Mouse (Mus musculus) hindbrain, embryonic 15.5 days (tissue): Measurements from ENCODE around the gene Mcoln3. TPM values are rescaled to one million over a fixed set of nuclear protein-coding genes. Genes with fewer than 3 reads are reported as not detected.
A peak's percentile ranks its signal among the peaks of the same experiment; 100 is the strongest.

Source experiments
- ATAC-seq: fragments of 200-750 bp; cut with Nextera tagmentation; 2 replicates; pipeline ENCODE4 v1.8.0; 2017; ENCODE audit warnings: low read depth, moderate number of reproducible peaks, moderate TSS enrichment; ENCODE audit not compliant: low FRiP score
- H3K27ac ChIP-seq: fragments of 300-500 bp; sonication (generic); replicated peaks from 2 replicates; pipeline ENCODE4 v1.5.1; 2015; ENCODE audit warnings: mild to moderate bottlenecking, inconsistent platforms
- H3K27me3 ChIP-seq: fragments of 300-500 bp; sonication (generic); 2 replicates; pipeline ENCODE4 v1.6.1; 2015; ENCODE audit warnings: control low read depth, inconsistent platforms
- H3K36me3 ChIP-seq: fragments of 300-500 bp; sonication (generic); 2 replicates; pipeline ENCODE4 v1.6.1; 2015; ENCODE audit warnings: control low read depth, inconsistent platforms
- H3K4me1 ChIP-seq: fragments of 300-500 bp; sonication (generic); replicated peaks from 2 replicates; pipeline ENCODE4 v1.6.1; 2015; ENCODE audit warnings: control low read depth, inconsistent platforms
- H3K4me2 ChIP-seq: fragments of 300-500 bp; sonication (generic); 2 replicates; pipeline ENCODE4 v1.6.1; 2015; ENCODE audit warnings: moderate library complexity, mild to moderate bottlenecking, inconsistent platforms
- H3K4me3 ChIP-seq: fragments of 300-500 bp; sonication (generic); 2 replicates; pipeline ENCODE4 v1.5.1; 2015; ENCODE audit warnings: mild to moderate bottlenecking, inconsistent platforms
- H3K9ac ChIP-seq: fragments of 300-500 bp; sonication (generic); 2 replicates; pipeline ENCODE4 v1.6.1; 2015; ENCODE audit warnings: inconsistent platforms
- H3K9me3 ChIP-seq: fragments of 300-500 bp; sonication (generic); 2 replicates; pipeline ENCODE4 v1.6.1; 2016; ENCODE audit warnings: control low read depth, inconsistent platforms
- WGBS: fragments of 180-500 bp; shearing (Covaris S2); methylation state at CpG from one replicate; pipeline ENCODE4 v1.1.7; 2015; 5-methylcytosine and 5-hydroxymethylcytosine counted together
- polyA plus RNA-seq: library from polyadenylated mRNA; unstranded; fragments of >200 nt; fragmentation: Nextera tagmentation; extraction: Ambion mirVana; gene quantifications from 2 replicates; pipeline ENCODE4 v1.2.1, GENCODE M21; 2015

The Mcoln3 gene
- polyA plus RNA-seq, 1 experiment from 2014 or later, result 0.22 TPM

DNA sequence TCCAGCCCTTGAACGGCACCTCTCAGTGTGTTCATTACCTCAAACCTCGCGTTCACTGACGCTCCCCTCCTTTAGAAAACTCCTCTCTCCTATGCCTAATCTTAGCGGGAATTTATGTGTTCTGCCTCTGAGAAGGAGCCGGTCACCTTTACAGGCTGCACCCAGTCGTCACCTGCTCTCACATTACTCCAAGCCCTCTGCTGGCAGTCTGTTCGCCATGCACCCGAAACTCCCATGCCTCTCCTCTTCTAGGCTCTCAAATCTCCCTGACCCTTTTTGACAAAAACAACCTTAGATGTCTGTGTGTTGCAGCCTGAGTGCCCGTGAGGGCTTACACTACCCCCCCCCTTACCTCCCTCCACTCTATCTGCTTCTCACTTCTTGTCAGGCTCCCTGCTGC, 19.2 kb downstream of the Mcoln3 start:
- no peaks in the 10 kb centered on the region for H3K27me3 ChIP-seq
- no peaks in the 10 kb centered on the region for H3K36me3 ChIP-seq
- no peak overlapping the region for H3K27ac ChIP-seq
- no peaks in the 10 kb centered on the region for H3K9me3 ChIP-seq
- no peak overlapping the region for H3K9ac ChIP-seq
- H3K4me3 ChIP-seq, result no peak overlapping the region
- H3K4me1 ChIP-seq, result no peaks in the 10 kb centered on the region
- 39% methylated on average over 10 of the region's 10 CpGs for WGBS
- no peak for ATAC-seq
- no peak overlapping the region for H3K4me2 ChIP-seq

DNA sequence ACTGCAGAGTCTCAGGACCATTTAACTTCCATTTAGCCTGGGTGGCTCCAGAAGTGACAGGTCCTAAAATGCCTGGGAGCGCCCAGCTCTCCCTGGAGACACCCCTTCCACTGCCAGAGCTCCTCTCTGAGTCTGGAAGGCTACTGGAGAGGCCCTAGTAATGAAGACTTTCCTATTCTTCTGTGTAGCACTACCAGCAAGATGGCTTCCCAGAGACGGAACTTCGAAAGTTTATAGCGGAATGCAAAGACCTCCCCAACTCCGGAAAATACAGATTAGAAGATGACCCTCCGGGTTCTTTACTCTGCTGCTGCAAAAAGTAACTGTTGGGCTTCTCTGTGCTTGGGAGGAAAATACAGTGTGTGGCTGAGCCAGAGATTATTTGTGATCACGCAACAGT, 23.0 kb downstream of the Mcoln3 start:
- no peak overlapping the region for H3K4me2 ChIP-seq
- H3K9me3 ChIP-seq, result no peaks in the 10 kb centered on the region
- 93% methylated on average over 7 of the region's 7 CpGs for WGBS
- H3K27me3 ChIP-seq, result no peaks in the 10 kb centered on the region
- no peak overlapping the region for H3K9ac ChIP-seq
- H3K4me1 ChIP-seq, result no peaks in the 10 kb centered on the region
- H3K36me3 ChIP-seq, result no peaks in the 10 kb centered on the region
- no peak overlapping the region for H3K27ac ChIP-seq
- ATAC-seq, result no peak
- no peak overlapping the region for H3K4me3 ChIP-seq

DNA sequence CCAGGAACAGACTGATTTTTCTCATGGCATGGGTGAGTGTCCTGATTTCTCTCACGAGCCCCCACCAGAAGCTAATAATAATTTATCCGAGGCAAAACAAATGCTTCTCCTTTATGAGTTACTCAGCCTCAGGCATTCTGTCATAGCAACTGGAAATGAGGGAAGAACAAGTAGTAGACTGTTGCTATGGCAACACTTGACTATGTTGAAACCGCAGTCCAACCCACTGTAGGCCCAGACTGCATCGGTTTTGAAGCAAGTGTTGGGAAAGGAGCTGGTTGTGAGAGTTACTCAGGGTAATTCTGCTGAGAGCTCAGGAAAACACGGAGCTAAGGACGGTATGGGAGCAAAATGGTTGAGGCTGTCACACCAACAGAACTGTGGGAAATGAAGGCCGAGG, 25.3 kb downstream of the Mcoln3 start:
- H3K36me3 ChIP-seq, result no peaks in the 10 kb centered on the region
- no peaks in the 10 kb centered on the region for H3K9me3 ChIP-seq
- H3K4me1 ChIP-seq, result no peaks in the 10 kb centered on the region
- H3K4me3 ChIP-seq, result no peak overlapping the region
- no peak overlapping the region for H3K9ac ChIP-seq
- no peak overlapping the region for H3K4me2 ChIP-seq
- no peak overlapping the region for H3K27ac ChIP-seq
- 78% methylated on average over 7 of the region's 7 CpGs for WGBS
- H3K27me3 ChIP-seq, result no peaks in the 10 kb centered on the region
- ATAC-seq, result no peak

DNA sequence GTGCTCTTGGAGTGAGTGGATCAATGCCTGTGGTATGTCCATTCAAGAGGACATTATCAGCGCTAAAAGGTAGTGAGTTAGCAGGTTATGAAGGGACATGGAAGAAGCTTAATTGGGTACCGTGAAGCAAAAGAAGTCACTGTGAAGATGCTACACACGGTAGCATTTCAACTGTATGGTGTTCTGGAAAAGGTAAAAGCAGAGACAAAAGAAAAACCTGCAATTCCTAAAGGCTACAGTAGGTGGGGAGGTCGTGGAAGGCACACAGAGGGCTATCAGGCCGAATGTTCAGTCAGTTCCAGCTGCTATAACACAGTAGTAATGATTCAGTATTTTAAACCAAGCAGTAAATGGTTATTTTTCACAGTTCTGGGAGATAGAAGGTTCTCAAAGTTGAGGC, 28.3 kb downstream of the Mcoln3 start:
- Histone ChIP-seq H3K9ac (no peak overlapping the region), H3K36me3 (no peaks in the 10 kb centered on the region), H3K9me3 (no peaks in the 10 kb centered on the region), H3K4me3 (no peak overlapping the region), H3K4me2 (no peak overlapping the region), H3K27me3 (peaks cover 10% of the 10 kb centered on the region), H3K4me1 (peaks cover 9% of the 10 kb centered on the region), H3K27ac (no peak overlapping the region)
- 59% methylated on average over 5 of the region's 5 CpGs for WGBS
- ATAC-seq, result no peak

DNA sequence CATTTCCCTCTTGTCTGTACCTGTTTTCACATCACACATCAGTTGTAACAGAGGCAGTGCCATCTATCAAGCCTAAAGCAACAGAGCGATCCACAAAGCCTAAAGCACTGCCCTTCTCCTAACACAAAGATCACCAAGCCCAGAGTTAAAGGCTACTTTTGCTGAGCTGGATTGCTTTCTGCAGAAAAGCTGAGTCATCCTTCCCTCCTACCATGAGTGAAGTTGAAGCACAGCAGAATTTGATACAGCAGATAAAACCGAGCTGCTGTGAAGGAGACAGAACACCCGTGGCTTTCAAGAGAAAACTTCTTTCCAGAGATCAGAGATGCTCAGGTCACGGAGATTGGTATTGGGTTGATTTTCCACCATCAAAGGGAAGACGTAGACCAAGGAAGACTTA, 28.9 kb downstream of the Mcoln3 start:
- Histone ChIP-seq H3K4me1 (peaks cover 10% of the 10 kb centered on the region), H3K9me3 (no peaks in the 10 kb centered on the region), H3K4me2 (no peak overlapping the region), H3K27me3 (peaks cover 13% of the 10 kb centered on the region), H3K27ac (no peak overlapping the region), H3K4me3 (no peak overlapping the region), H3K36me3 (no peaks in the 10 kb centered on the region), H3K9ac (no peak overlapping the region)
- ATAC-seq, result no peak
- WGBS, result 70% methylated on average over 5 of the region's 5 CpGs

DNA sequence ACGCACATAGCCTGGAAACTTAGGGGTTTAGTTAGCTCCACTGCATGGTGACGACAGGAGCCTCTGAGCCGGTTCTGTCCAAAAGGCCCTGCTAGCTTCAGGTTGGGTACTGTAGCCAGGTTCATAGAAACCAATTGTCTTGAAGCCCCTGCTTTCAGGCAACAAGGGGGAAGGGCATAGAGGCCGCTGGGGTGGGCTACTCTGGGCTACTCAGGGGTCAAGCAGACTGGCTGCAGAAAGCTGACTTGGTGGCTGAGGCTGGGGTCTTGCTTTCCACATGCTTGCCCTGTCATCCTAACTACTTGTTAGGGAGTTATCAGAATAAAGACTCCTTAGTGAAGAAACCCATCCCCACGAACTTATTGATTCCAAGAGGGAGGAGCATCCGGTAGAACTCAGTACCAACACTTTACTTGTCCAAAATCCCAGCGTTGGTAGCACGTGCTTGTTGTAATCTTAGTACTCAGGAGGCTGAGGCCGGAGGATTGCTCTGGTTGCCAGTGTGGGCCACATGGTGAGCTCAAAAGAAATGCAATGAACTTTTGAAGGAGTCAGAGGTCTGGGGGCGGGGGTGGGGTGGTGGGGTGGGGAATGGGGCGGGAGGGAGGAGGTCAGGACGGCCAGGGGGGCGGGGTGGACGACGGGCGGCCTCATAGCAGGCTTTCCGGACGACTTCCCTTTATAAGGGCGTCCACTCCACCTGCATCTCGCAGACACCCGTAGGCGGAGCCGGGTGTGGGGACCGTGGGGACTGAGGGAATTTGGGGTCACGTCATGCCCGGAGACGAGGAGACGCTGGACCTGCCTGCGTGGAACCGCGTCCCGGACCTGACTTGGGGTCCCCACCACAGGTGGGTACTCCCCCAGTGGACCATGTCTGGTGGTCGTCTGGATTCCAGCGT, 32.2 kb downstream of the Mcoln3 start, which contains the start of gene Mcoln2:
Mcoln2 (plus strand) TSS at position 678 of the 902 bp plus-strand sequence.
- no peak for ATAC-seq
- Histone ChIP-seq H3K27me3 (peaks cover 21% of the 10 kb centered on the region), H3K9ac (0 out of 2 replicates have a peak within 1 kb of the TSS, but pooled peaks have one; percentile 16), H3K4me1 (peaks cover 10% of the 10 kb centered on the region), H3K36me3 (no peaks in the 10 kb centered on the region), H3K4me3 (peak within 1 kb of the TSS; percentile 40), H3K9me3 (no peaks in the 10 kb centered on the region), H3K4me2 (peak within 1 kb of the TSS; percentile 94), H3K27ac (no peak within 1 kb of the TSS)
- 12% methylated on average over 33 of the region's 34 CpGs for WGBS

DNA sequence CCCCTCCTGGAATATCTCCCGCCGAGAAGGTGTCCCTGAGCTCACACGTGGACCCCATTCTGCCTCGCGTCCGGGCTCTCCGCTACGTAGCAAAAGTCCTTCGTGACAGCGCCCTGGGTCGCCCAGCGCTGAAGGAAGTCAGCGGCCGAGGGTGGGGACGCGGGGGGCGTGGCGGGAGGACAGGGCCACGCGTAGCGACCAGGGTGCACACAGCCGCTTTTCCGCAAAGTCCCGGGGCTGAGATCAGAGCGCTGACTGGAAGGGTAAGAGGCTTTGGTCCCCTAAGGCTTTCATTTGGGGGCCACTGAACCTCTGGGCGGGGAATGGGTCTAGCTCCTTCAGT, 32.8 kb downstream of the Mcoln3 start:
- Histone ChIP-seq H3K27ac (no peak overlapping the region), H3K36me3 (no peaks in the 10 kb centered on the region), H3K4me2 (peak overlapping the region; percentile 94), H3K4me3 (peak overlapping the region; percentile 40), H3K9ac (0 out of 2 replicates have a peak overlapping the region, but pooled peaks have one; percentile 16), H3K27me3 (peaks cover 23% of the 10 kb centered on the region), H3K9me3 (no peaks in the 10 kb centered on the region), H3K4me1 (peaks cover 10% of the 10 kb centered on the region)
- WGBS, result under 1% methylated on average over 26 of the region's 26 CpGs
- no peak for ATAC-seq

DNA sequence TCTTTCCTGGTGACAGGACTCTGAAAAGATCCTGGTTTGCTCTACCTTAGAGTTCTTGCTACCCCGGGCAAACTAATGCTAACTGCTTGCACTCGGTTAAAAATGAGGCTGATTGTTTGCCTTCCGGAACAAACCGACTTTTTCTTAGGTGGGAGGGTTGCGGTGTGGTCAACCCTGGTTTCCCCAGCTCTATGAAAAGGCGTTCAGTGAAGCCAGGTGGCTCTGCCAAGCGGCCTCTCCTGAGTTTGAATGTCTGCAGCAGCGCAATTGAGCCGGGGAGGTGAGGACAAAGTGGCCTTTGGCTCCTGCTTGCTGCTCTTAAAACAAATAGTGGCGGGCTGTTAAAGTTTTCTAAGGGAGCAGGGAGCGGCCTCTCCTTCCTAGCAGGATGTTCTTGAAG, 33.3 kb downstream of the Mcoln3 start:
- Histone ChIP-seq H3K4me1 (peaks cover 10% of the 10 kb centered on the region), H3K9ac (no peak overlapping the region), H3K36me3 (no peaks in the 10 kb centered on the region), H3K9me3 (no peaks in the 10 kb centered on the region), H3K4me3 (peak overlapping the region; percentile 40), H3K27me3 (peaks cover 23% of the 10 kb centered on the region), H3K27ac (no peak overlapping the region), H3K4me2 (peak overlapping the region; percentile 94)
- WGBS, result 24% methylated on average over 11 of the region's 11 CpGs
- no peak for ATAC-seq

DNA sequence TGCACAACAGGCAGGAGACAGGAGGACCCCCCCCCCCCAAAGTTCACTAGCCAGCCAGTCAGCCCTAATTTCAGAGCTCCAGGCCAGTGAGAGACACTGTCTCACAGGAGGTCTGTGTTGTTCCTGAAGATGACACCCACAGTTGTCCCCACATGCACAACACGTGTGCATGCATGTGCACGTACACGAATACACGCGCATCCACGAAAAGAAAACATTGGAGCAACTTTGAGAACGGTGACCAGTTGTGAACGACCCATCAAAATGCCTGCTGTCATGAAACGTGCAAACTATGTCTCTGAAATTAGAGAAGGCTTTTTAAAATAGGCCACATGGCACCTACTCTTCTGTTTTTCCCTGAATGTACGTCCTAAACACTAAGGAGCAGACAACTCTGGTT, 34.1 kb downstream of the Mcoln3 start:
- no peak for ATAC-seq
- Histone ChIP-seq H3K27ac (no peak overlapping the region), H3K9me3 (no peaks in the 10 kb centered on the region), H3K36me3 (no peaks in the 10 kb centered on the region), H3K4me2 (no peak overlapping the region), H3K9ac (no peak overlapping the region), H3K27me3 (peaks cover 23% of the 10 kb centered on the region), H3K4me3 (no peak overlapping the region), H3K4me1 (peaks cover 10% of the 10 kb centered on the region)
- 94% methylated on average over 10 of the region's 10 CpGs for WGBS

DNA sequence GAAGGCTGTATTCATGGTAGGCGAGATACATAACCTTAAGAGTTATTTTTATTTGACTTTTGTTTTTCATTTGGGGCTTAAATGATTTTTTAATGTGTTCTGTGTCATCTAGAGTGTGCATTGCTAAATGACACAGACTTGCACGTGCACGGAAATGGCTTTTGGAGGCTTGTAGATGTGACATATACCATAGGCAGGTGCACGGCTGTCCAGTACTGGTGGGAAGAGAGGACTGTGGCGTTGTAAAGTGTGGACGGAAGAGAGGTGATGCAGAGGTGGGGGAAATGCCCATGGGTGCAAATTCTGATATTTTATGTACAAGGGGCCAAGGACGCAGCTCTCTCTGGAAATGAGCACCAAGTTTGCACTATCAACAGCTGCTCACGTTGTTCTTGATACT, 34.5 kb downstream of the Mcoln3 start:
- Histone ChIP-seq H3K9ac (no peak overlapping the region), H3K36me3 (no peaks in the 10 kb centered on the region), H3K4me2 (no peak overlapping the region), H3K4me3 (no peak overlapping the region), H3K9me3 (no peaks in the 10 kb centered on the region), H3K4me1 (peaks cover 10% of the 10 kb centered on the region), H3K27ac (no peak overlapping the region), H3K27me3 (peaks cover 23% of the 10 kb centered on the region)
- no peak for ATAC-seq
- WGBS, result 89% methylated on average over 8 of the region's 8 CpGs

DNA sequence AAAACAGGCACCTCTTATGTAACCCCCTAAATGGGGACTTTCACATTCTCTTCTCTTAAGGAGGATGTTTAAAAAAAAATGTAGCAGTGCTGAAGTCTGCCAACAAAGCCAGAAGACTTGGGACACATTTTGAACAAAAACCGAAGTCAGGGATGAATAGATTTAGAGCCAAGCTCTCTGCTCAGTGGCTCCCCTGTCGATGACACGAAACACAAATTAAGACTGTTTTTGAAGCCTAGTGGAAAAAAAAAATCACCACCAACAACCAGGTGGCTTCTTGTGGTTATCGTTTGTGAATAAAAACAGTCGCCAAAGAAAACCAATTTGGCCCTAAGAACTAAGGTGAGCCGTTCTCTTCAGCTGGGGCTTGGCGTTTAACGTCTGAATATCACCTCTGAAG, 35.1 kb downstream of the Mcoln3 start:
- H3K9ac ChIP-seq, result no peak overlapping the region
- peaks cover 23% of the 10 kb centered on the region for H3K27me3 ChIP-seq
- peaks cover 10% of the 10 kb centered on the region for H3K4me1 ChIP-seq
- WGBS, result 90% methylated on average over 8 of the region's 8 CpGs
- H3K36me3 ChIP-seq, result no peaks in the 10 kb centered on the region
- H3K9me3 ChIP-seq, result no peaks in the 10 kb centered on the region
- ATAC-seq, result no peak
- H3K27ac ChIP-seq, result no peak overlapping the region
- H3K4me3 ChIP-seq, result no peak overlapping the region
- H3K4me2 ChIP-seq, result no peak overlapping the region

DNA sequence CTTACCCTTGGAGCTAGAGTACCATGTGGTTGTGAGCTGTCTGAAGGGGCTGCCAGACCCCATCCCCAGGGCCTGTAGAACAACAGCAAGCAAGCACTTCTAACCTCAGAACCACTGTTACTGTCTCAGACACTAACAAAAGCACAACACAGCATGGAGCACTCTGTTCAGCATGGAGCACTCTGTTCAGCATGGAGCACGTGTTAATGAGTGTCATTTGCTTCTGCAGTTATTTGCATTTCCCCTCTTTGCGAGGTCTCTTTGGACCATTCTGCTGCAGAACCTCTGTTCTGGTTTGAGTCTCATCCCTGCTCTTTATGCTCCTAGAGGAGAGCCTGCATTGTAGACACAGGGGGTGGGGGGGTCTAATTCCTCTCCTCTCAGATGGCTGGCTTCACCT, 35.7 kb downstream of the Mcoln3 start:
- WGBS, result 58% methylated on average over 2 of the region's 2 CpGs
- Histone ChIP-seq H3K9me3 (no peaks in the 10 kb centered on the region), H3K4me1 (peaks cover 10% of the 10 kb centered on the region), H3K36me3 (no peaks in the 10 kb centered on the region), H3K27ac (no peak overlapping the region), H3K4me2 (no peak overlapping the region), H3K4me3 (no peak overlapping the region), H3K9ac (no peak overlapping the region), H3K27me3 (peaks cover 23% of the 10 kb centered on the region)
- no peak for ATAC-seq
